Mouse (Mus musculus): ENCODE data around the gene Psme2b.
"Not testable (repeated sequence)": the region's sequence is repeated elsewhere in the genome, so short reads cannot be mapped to it uniquely, and the experiment has no call there.

DNA sequence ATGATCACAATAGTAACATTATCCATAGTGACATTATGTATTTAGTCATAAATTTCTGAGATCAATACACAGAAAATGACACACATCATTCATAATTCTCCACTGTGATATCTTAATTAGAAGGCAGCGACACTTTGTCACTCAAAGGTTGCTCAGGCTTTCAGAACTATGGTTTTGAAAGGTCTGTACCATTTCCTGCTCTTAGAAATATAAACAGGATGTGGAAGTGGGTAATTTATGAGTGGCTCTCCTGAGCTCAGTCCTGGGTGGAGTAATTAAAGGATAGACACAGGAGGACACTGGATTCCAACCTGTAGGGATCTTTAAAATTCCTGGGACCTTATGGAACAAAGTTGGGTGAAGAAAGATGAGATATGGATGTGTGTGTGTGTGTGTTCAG is 12.6 kb downstream of the Psme2b start:
- not testable (repeated sequence) for TF ChIP-seq CTCF, EP300 (IDR thresholded peaks at IDR 0.05)

Measured in lung, postnatal 0 days (tissue).